In genomic region chr9:108035331-108036156, GRCm38 (mm10) we compare ENCODE assay signal across 1 mouse cellular context.
A peak's percentile ranks its signal among the peaks of the same experiment; 100 is the strongest.
TF ChIP-seq lines count a peak whose summit lies in the region.

No protein-coding gene starts in this region.

TF ChIP-seq in CH12.LX, 34 proteins besides CTCF, POLR2A, EP300 and RAD21:
- TF ChIP-seq BHLHE40 (IDR thresholded peaks at IDR 0.05; ENCODE audit: low read depth, low read length), result peak; percentile 25; the same call in 1 of the 2 replicates
- 0 out of 2 replicates have a peak, but pooled peaks have one; percentile 37 for TF ChIP-seq MAZ (IDR thresholded peaks at IDR 0.05; ENCODE audit: low read depth, low read length)
- TF ChIP-seq ETS1 (conservative IDR thresholded peaks at IDR 0.05; ENCODE audit: low read depth, low read length), result 0 out of 2 replicates have a peak, but pooled peaks have one; percentile 22
- no peak for TF ChIP-seq CHD1 (IDR thresholded peaks at IDR 0.05; ENCODE audit: low read depth, low read length)
- TF ChIP-seq JUN (IDR thresholded peaks at IDR 0.05; ENCODE audit: insufficient read depth, low read depth, low read length), result no peak
- TF ChIP-seq ELF1 (IDR thresholded peaks at IDR 0.05; ENCODE audit: low read depth, low read length), result peak; percentile 75
- TF ChIP-seq ZKSCAN1 (IDR thresholded peaks at IDR 0.05; ENCODE audit: borderline replicate concordance, low read depth, low read length), result no peak
- no peak for TF ChIP-seq GABPA (IDR thresholded peaks at IDR 0.05; ENCODE audit: insufficient replicate concordance, low read depth, low read length)
- TF ChIP-seq TCF12 (IDR thresholded peaks at IDR 0.05; ENCODE audit: low read depth, low read length), result 0 out of 2 replicates have a peak, but pooled peaks have one; percentile 51
- no peak for TF ChIP-seq MXI1 (IDR thresholded peaks at IDR 0.05; ENCODE audit: low read depth, low read length)
- TF ChIP-seq CHD2 (IDR thresholded peaks at IDR 0.05; ENCODE audit: low read length), result peak; percentile 56; the same call in 1 of the 2 replicates
- no peak for TF ChIP-seq USF1 (IDR thresholded peaks at IDR 0.05; ENCODE audit: low read depth, low read length)
- peak; percentile 60 for TF ChIP-seq SMC3 (IDR thresholded peaks at IDR 0.05; ENCODE audit: low read depth, low read length)
- peak; percentile 70 for TF ChIP-seq SIN3A (IDR thresholded peaks at IDR 0.05; ENCODE audit: low read length)
- TF ChIP-seq NRF1 (IDR thresholded peaks at IDR 0.05; ENCODE audit: low read depth, low read length), result no peak
- no peak for TF ChIP-seq ZNF384 (IDR thresholded peaks at IDR 0.05; ENCODE audit: low read depth, low read length)
- peak; percentile 52; the same call in 1 of the 2 replicates for TF ChIP-seq MEF2A (IDR thresholded peaks at IDR 0.05; ENCODE audit: borderline replicate concordance, low read depth, low read length)
- no peak for TF ChIP-seq KAT2A (IDR thresholded peaks at IDR 0.05; ENCODE audit: insufficient replicate concordance, low read length)
- peak; percentile 66 for TF ChIP-seq MYC (IDR thresholded peaks at IDR 0.05; ENCODE audit: low read depth, low read length)
- peak; percentile 61; the same call in 1 of the 2 replicates for TF ChIP-seq RCOR1 (conservative IDR thresholded peaks at IDR 0.05; ENCODE audit: low read depth, low read length)
- no peak for TF ChIP-seq JUND (conservative IDR thresholded peaks at IDR 0.05; ENCODE audit: low read depth, low read length)
- TF ChIP-seq TBP (conservative IDR thresholded peaks at IDR 0.05; ENCODE audit: low read depth, low read length), result peak; percentile 25; the same call in 1 of the 2 replicates
- TF ChIP-seq NELFE (IDR thresholded peaks at IDR 0.05; ENCODE audit: low read depth, low read length), result peak; percentile 31; the same call in 1 of the 2 replicates
- TF ChIP-seq ZMIZ1 (IDR thresholded peaks at IDR 0.05; ENCODE audit: low read depth, low read length), result peak; percentile 59; the same call in 1 of the 2 replicates
